Mouse (Mus musculus) thymus, postnatal 4 days (tissue): ENCODE measurements at regions not wholly inside any gene's neighbourhood (a gene's known extent, or its start where the extent isn't known, plus 50 kb on each side); places are given as distances from the start of the nearest gene placed in this dataset.

Experiments used
- DNase-seq: peaks from one replicate; pipeline ENCODE4 v3.0.0; 2021

GRCm38 (mm10) chrX:58620403-58620802 is 288.8 kb upstream of the 4930550L24Rik start:
- peak; percentile 4 for DNase-seq
